Mouse (Mus musculus) effector memory CD4-positive, alpha-beta T cell, adult 7 months (primary cell): Measurements from ENCODE around the gene 9030025P20Rik. TPM values are rescaled to one million over a fixed set of nuclear protein-coding genes. Genes with fewer than 3 reads are reported as not detected.

Source experiments
- polyA plus RNA-seq: library from polyadenylated mRNA; unstranded; fragments of 100-300 nt; shearing (Covaris generic); gene quantifications from one replicate; pipeline ENCODE4 v1.2.1, GENCODE M21; 2017

The 9030025P20Rik gene
- polyA plus RNA-seq, result 16.7 TPM

GRCm38 (mm10) chr17:14978362-14979038, at the start of gene 9030025P20Rik, which contains the start of gene Gm3417:
TSS of gene 9030025P20Rik (plus strand) at chr17:14978468.
TSS of gene Gm3417 (minus strand) at chr17:14978790.

GRCm38 (mm10) chr17:14943009-14943728, 35.1 kb upstream of the 9030025P20Rik start, which contains the start of the genes Wdr27 and 1600012H06Rik:
TSS of gene Wdr27 (minus strand) at chr17:14943158.
TSS of gene 1600012H06Rik (plus strand) at chr17:14943184.

GRCm38 (mm10) chr17:14960951-14961556, 17.2 kb upstream of the 9030025P20Rik start, which contains the start of gene Phf10:
TSS of gene Phf10 (minus strand) at chr17:14961273.

GRCm38 (mm10) chr17:15009706-15010413, 31.6 kb downstream of the 9030025P20Rik start, which contains the start of gene Gm3435:
TSS of gene Gm3435 (plus strand) at chr17:15010176.

Other genes starting within 250 kb of the 9030025P20Rik start
- 0.79 TPM for gene Wdr27, start 35.3 kb upstream of the 9030025P20Rik start, polyA plus RNA-seq
- 30.8 TPM for gene 1600012H06Rik, start 35.3 kb upstream of the 9030025P20Rik start, polyA plus RNA-seq
- 29.0 TPM for gene Phf10, start 17.2 kb upstream of the 9030025P20Rik start, polyA plus RNA-seq
- gene Gm3417, start 322 bp downstream of the 9030025P20Rik start, polyA plus RNA-seq, result 1.1 TPM
- gene Gm3435, start 31.7 kb downstream of the 9030025P20Rik start, polyA plus RNA-seq, result 9.0 TPM
- gene Ermard, start 62.7 kb downstream of the 9030025P20Rik start, polyA plus RNA-seq, result 86.0 TPM
- gene Tcte3, start 63.0 kb downstream of the 9030025P20Rik start, polyA plus RNA-seq, result 2.2 TPM
- 2.4 TPM for gene Gm3448, start 63.1 kb downstream of the 9030025P20Rik start, polyA plus RNA-seq